ENCODE assay signal across 29 mouse cellular contexts in the genomic region with DNA sequence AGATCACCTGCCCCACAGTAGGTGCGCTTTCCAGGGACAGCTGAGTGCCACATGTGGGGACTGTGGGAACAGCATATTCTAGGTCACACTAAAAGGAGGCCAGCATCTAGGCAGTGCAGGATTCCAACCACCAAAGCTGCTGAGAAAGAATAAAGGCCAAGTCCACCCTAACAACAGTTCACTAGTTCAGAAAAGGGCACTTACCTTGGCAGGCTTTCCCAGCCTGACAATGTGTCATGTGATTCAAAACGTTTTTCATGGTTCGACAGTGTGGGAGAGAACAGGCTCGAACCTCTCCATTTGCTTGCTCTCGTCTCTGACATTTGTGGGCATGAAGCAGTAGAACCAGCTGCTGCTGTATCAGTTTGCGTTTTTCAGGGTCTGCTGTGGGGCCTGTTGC.
DNase-seq lines count a peak whose midpoint lies in the region; ATAC-seq and TF ChIP-seq lines count a peak whose summit lies in the region.
"Had no signal": no experiment of that assay in that cellular context is flagged by ENCODE, and none has a peak within 500 bp of the region (broad histone marks: within the 10 kb centered on the region; RNA-seq: fewer than 3 reads in every experiment).

No protein-coding gene starts in this region.

- H3K36me3 ChIP-seq in kidney, embryonic 15.5 days, result peaks cover 46% of the 10 kb centered on the region

- H3K27ac ChIP-seq in kidney, embryonic 15.5 days, result no peak overlapping the region
- H3K27ac ChIP-seq in layer of hippocampus, adult 2 months, result peak overlapping the region; percentile 46; the same call in 1 of the 2 replicates
- H3K27ac ChIP-seq in olfactory bulb, adult 2 months (ENCODE audit: insufficient read depth, low read depth, low read length), result 0 out of 2 replicates have a peak overlapping the region, but pooled peaks have one; percentile 16
- H3K27ac ChIP-seq: embryonic facial prominence, embryonic 13.5 days; forebrain, embryonic 10.5 days; heart, embryonic 13.5 days; hindbrain, embryonic 14.5 days; kidney, postnatal 0 days; limb, embryonic 12.5 days; liver, embryonic 12.5 days; macrophage; midbrain, embryonic 13.5 days; neural tube, embryonic 13.5 days; stomach, embryonic 15.5 days had no signal

- H3K9me3 ChIP-seq in kidney, embryonic 15.5 days (replicated peaks), result no peaks in the 10 kb centered on the region
- H3K9me3 ChIP-seq: embryonic facial prominence, embryonic 13.5 days; forebrain, embryonic 10.5 days; forebrain, embryonic 15.5 days; G1E; heart, embryonic 13.5 days; limb, embryonic 12.5 days; liver, embryonic 12.5 days; midbrain, embryonic 13.5 days; neural tube, embryonic 13.5 days; stomach, embryonic 15.5 days had no signal

- H3K4me1 ChIP-seq in kidney, embryonic 15.5 days, result no peaks in the 10 kb centered on the region
- peaks cover 8% of the 10 kb centered on the region for H3K4me1 ChIP-seq in olfactory bulb, adult 2 months (ENCODE audit: control insufficient read depth, insufficient read depth, low read length)
- H3K4me1 ChIP-seq: embryonic facial prominence, embryonic 13.5 days; forebrain, embryonic 10.5 days; heart, embryonic 13.5 days; limb, embryonic 12.5 days; midbrain, embryonic 13.5 days; stomach, embryonic 15.5 days had no signal

- no peak for TF ChIP-seq CTCF in layer of hippocampus, adult 2 months (conservative IDR thresholded peaks at IDR 0.05)
- TF ChIP-seq CTCF in olfactory bulb, adult 2 months (IDR thresholded peaks at IDR 0.05; ENCODE audit: insufficient read depth, low read depth, low read length), result no peak

- WGBS in kidney, embryonic 15.5 days, result 69% methylated on average over 6 of the region's 6 CpGs
- WGBS in olfactory bulb, adult 2 months, result 25% methylated on average over 6 of the region's 6 CpGs

- no peak overlapping the region for H3K4me3 ChIP-seq in kidney, embryonic 15.5 days (replicated peaks)
- no peak overlapping the region for H3K4me3 ChIP-seq in layer of hippocampus, adult 2 months
- H3K4me3 ChIP-seq in olfactory bulb, adult 2 months (ENCODE audit: insufficient read depth, low read depth, low read length), result no peak overlapping the region
- H3K4me3 ChIP-seq: embryonic facial prominence, embryonic 13.5 days; forebrain, embryonic 10.5 days; forebrain, embryonic 15.5 days; heart, embryonic 13.5 days; limb, embryonic 12.5 days; liver, embryonic 12.5 days; midbrain, embryonic 13.5 days; neural tube, embryonic 13.5 days; stomach, embryonic 15.5 days had no signal

- H3K9ac ChIP-seq in kidney, embryonic 15.5 days, result no peak overlapping the region
- H3K9ac ChIP-seq: embryonic facial prominence, embryonic 13.5 days; forebrain, embryonic 15.5 days; heart, embryonic 13.5 days; hindbrain, embryonic 14.5 days; limb, embryonic 12.5 days; liver, embryonic 12.5 days; liver, postnatal 0 days; midbrain, embryonic 13.5 days; neural tube, embryonic 13.5 days; stomach, embryonic 15.5 days had no signal

- no peak for ATAC-seq in kidney, embryonic 15.5 days (replicated peaks; ENCODE audit: low FRiP score)
- ATAC-seq: forebrain, embryonic 15.5 days; inflammation-experienced regulatory T-cells, adult 6 months; liver, embryonic 12.5 days; liver, postnatal 0 days; lung, postnatal 0 days; midbrain, embryonic 13.5 days had no signal

- DNase-seq in kidney, adult 11 months, result peak; percentile 21
- DNase-seq in layer of hippocampus, adult 2 months (ENCODE audit: low spot score in 2 of 2), result no peak
- no peak for DNase-seq in layer of hippocampus, adult 8-10 months (ENCODE audit: low spot score in 2 of 2)
- DNase-seq in brain, adult 2 months (ENCODE audit: low read depth, low spot score), result peak; percentile 16
- no peak for DNase-seq in retina, embryonic 14.5 days (ENCODE audit: low spot score)
- DNase-seq: adrenal gland, postnatal 10 days; cerebellum, adult 11 months; cerebellum, adult 9-10 months; heart, postnatal 10 days; layer of hippocampus, adult 9-11 months; liver, postnatal 0 days; right cerebral cortex, postnatal 25 days had no signal

- no peak overlapping the region for H3K4me2 ChIP-seq in kidney, embryonic 15.5 days
- H3K4me2 ChIP-seq: embryonic facial prominence, embryonic 13.5 days; forebrain, embryonic 15.5 days; heart, embryonic 13.5 days; hindbrain, embryonic 14.5 days; limb, embryonic 12.5 days; liver, embryonic 12.5 days; midbrain, embryonic 13.5 days; neural tube, embryonic 13.5 days; stomach, embryonic 15.5 days had no signal

- H3K27me3 ChIP-seq in kidney, embryonic 15.5 days, result no peaks in the 10 kb centered on the region
- H3K27me3 ChIP-seq: embryonic facial prominence, embryonic 13.5 days; forebrain, embryonic 15.5 days; heart, embryonic 13.5 days; limb, embryonic 12.5 days; liver, embryonic 12.5 days; midbrain, embryonic 13.5 days; neural tube, embryonic 13.5 days; stomach, embryonic 15.5 days had no signal

- no peak for TF ChIP-seq POLR2A in olfactory bulb, adult 2 months (IDR thresholded peaks at IDR 0.05; ENCODE audit: insufficient read depth, low read depth, low read length)

Comparison
In these comparisons a context has a peak if more than half of its experiments do, and no peak if none do; other contexts are left out.
1. DNase-seq: peak in kidney, adult 11 months (single experiment) and brain, adult 2 months (single experiment); none in layer of hippocampus, adult 2 months (0 of 2), layer of hippocampus, adult 8-10 months (0 of 2) and retina, embryonic 14.5 days (single experiment).